Mouse (Mus musculus) ovary, postnatal 10 days (tissue): ENCODE measurements around the gene Dhx16.
"Not testable (repeated sequence)": the region's sequence is repeated elsewhere in the genome, so short reads cannot be mapped to it uniquely, and the experiment has no call there.

ENCODE experiments used
- DNase-seq: peaks from one replicate; pipeline ENCODE4 v3.0.0; 2022; ENCODE audit warnings: low spot score

Dhx16 gene

DNA sequence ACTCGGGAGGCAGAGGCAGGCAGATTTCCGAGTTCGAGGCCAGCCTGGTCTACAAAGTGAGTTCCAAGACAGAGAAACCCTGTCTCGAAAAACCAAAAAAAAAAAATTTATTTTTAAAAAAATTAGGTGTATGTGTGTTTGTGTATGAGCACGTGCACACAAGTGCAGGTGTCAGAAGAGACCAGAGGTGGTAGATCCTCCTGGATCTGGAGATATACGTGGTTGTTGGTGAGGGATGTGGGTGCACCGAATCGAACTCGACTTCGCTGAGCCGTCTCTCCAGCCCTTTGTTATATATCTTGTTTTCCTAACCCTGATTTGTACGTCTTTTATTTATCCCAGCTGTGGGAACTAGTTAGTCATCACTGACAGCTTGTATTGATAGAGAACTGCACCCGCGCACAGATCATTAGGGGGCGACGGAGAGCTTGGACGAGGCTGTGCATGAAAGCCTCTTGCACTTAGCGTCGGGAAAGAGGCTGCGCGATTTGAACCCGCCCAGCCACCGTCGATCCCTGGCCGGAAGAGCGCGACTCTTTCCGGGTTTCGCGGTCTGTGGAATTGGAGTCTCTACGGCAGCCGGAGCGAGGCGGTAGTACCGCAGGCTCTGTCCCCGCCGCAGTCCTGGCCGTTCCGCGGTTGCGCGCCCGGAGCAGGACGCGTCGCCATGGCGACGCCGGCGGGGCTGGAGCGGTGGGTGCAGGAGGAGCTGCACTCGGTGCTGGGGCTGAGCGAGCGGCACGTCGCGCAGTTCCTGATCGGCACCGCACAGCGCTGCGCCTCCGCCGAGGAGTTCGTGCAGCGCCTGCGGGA lies at the start of gene Dhx16:
Gene Dhx16, plus strand, starts transcription at position 575 of the 813 bp plus-strand sequence.
- peak; percentile 69 for DNase-seq

DNA sequence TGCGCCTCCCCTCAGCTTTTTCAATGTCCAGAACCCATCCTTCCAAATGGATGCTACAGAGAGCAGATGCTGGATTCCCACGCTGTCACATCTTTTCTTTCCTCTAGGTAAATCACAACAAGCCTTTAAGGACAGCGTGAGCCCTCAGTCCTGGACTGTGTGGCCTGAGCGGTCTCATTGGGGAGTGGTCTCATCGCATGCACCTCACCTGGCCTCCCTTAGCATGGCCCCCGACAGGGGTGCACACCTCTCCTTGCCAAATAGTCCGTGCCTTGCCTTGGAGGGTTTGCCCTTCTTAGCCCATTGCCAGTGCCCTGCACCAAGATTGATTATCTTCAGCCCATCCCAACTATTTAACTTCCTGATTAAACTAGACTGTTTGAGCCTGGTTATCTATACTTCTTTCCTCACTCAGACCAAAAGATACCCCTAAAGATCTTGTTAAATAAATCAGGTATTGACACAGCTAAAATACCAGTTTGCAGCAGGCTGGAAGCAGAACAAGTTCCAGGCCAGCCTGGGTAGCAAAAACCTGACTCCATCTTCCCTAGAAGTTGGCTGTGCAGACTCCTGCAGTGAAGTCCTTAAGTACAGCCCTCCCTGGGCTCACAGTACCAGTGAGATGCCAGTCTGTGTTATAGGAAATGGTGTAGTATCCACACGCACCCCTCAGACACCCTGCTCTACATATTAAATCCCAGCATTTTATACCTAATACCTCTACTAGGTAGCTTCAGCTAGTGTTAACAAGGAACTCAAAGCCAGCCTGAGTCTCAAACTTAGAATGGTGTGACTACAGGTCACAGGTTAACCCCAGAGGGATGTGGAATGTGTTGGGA lies 47.0 kb upstream of the Dhx16 start:
- no peak for DNase-seq

DNA sequence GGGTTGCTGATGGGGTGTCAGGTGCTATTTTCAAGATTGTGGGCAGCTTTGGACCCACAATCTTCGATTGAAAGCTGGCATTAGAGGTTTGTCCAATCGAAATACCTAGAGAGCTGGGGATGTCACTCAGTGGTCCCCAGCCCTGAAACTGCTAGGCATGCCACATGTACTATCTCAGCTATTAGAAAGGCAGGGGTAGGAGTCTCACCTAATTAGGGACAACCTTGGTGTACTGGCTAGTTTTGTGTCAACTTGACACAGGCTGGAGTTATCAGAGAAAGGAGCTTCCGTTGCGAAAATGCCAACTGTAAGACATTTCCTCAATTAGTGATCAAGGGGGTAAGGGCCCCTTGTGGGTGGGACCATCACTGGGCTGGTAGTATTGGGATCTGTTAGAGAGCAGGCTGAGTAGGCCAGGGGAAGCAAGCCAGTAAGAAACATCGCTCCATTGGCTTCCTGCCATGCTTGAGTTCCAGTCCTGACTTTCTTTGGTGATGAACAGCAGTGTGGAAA lies 46.3 kb upstream of the Dhx16 start:
- DNase-seq = no peak

DNA sequence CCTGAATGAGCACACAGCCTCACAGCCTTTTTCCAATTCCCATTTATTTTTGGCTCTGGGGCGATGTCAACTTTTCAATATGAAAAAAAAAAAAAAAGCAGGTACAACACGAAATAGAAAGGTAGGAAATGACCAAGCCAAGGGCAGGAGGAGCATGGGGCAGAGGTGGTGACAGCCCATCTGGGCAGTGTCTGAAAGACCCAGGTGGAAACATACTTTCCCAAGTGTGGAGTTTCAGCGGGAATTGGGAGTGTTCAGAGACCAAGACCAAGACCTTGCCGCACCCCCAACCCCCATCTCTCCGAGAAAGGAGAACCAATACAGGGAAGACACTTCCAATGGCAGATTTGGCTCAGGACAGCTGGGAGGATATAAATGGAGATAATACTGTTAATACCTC lies 45.7 kb upstream of the Dhx16 start:
- DNase-seq = no peak

DNA sequence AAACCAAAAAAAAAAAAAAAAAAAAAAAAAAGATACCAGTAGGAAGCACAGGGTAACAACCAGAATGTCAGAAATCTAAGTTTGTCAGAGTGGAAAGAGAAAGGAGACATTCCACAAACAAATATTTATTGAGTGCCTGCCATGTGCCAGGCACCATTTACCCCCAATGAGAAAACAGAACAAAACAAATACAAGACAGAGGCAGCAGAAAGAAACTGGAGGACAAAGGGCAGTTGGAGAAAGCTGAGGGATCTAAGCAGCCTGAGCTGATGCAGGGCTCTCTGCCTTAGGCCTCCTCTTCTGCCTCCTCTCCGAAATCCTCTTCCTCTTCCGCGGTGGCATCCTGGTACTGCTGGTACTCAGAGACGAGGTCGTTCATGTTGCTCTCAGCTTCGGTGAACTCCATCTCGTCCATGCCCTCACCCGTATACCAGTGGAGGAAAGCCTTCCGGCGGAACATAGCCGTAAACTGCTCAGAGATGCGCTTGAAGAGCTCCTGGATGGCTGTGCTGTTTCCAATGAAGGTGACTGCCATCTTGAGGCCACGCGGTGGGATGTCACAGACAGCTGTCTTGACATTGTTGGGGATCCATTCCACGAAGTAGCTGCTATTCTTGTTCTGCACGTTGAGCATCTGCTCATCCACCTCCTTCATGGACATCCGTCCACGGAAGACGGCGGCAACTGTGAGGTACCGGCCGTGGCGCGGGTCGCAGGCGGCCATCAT lies 44.8 kb upstream of the Dhx16 start:
- DNase-seq = no peak

DNA sequence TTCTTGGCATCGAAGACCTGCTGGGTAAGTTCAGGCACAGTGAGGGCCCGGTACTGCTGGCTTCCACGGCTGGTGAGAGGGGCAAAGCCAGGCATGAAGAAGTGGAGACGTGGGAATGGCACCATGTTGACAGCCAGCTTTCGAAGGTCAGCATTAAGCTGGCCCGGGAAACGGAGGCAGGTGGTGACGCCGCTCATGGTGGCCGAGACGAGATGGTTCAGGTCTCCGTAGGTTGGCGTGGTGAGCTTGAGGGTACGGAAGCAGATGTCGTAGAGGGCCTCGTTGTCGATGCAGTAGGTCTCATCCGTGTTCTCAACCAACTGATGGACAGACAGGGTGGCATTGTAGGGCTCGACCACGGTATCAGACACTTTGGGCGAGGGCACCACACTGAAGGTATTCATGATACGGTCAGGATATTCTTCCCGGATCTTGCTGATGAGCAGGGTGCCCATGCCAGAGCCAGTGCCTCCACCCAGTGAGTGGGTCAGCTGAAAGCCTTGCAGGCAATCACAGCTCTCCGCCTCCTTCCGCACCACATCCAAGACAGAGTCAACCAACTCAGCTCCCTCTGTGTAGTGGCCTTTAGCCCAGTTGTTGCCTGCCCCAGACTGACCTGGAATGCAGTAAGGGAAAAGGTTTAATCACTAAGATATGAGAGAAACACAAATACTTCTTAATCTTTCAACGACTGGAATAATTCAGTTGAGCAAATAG lies 44.0 kb upstream of the Dhx16 start:
- no peak for DNase-seq

DNA sequence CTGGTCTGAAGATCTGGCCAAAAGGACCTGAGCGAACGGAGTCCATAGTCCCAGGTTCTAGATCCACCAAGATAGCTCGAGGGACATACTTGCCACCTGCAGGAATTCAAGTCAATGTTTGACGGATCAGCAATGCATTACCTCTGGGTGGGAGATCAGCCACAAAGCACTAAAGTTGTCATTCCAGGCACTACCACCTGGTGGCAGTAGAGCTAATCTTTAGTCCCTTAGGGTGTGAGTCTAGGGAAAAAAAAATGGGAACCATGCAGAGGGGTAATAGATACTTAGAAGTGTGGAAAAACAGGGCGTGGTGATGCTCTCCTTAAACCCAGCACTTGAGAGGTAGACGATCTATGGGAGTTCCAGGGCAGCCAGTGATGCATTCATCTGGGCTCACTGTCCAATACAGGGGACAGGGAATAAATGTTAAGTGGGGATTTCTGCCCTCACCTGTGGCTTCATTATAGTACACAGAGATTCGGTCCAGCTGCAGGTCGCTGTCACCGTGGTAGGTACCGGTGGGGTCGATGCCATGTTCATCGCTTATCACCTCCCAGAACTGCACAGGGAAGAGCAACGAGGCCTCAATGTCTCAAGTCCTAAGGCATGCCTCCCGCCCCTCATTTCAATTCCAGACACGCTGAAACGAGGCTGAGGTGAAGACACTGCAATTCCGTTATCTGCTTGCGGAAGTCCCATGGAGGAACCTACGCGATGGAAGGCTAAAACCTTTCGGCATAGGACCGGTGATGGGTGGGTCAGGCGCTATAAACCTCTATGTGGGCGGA lies 43.2 kb upstream of the Dhx16 start:
- no peak for DNase-seq

DNA sequence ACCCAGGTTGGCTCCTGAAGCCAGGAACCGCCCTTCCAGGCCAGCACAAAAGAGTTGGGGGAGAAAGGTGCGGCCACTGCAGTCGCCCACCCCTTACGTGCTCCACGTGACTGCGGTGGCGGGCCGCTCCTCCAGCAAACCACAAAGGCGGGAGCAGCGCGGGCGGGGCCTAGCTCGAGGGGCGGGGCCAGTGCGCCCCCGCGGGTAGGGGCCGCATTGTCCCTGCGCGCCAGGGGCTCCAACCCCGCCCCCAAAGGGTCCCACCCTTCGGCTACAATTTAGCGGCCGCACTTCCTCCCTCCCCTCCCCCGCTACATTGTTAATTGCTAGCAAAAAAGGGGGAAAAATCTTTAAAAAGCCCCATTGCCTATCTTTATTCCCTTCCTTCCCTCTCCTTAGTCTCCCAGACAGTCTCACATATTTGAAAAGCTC lies 42.6 kb upstream of the Dhx16 start:
- DNase-seq = peak; percentile 70

DNA sequence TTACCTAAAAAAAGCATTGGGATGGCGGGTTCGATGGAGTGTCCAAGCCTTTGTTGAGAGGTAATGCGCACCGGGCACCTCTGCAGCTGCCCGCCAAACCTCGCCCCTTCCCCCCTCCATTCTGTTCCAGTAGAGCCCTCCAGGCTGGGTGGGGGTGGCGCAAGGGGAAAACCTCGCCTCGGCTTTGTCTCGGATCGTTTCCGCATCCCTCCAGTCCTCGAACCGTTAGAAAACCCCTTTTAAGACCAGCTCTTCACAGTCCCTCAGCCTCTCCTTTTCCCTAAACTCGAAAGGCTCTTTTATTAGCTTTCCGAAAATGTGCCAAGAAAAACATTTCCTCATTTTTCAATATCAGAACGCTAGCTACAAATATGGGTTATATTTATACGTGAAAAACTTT lies 42.1 kb upstream of the Dhx16 start:
- DNase-seq = no peak

DNA sequence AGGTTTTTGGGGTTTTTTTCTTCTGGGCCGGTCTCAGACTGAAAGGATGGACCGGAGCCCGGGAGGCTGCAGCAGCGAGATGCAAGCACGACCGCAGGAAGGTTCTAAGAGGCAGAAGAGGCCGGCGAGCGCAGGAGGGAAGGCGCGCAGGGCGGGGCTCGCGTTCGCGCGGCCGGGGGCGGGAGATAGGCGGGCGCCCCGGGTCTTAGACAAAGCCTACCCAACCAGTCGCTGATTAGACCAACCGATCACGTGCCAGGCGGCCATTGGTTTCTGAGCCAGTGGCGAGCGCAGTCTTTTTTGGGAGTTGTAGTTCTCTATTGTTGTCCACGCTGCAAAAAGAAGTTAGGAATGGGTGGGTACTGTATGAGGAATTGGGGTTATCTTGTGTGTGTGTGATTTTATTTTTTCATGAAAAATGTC lies 41.5 kb upstream of the Dhx16 start, which contains the start of gene Tubb5:
Gene Tubb5, minus strand, starts transcription at position 185 of the 423 bp plus-strand sequence.
- DNase-seq = peak; percentile 90

DNA sequence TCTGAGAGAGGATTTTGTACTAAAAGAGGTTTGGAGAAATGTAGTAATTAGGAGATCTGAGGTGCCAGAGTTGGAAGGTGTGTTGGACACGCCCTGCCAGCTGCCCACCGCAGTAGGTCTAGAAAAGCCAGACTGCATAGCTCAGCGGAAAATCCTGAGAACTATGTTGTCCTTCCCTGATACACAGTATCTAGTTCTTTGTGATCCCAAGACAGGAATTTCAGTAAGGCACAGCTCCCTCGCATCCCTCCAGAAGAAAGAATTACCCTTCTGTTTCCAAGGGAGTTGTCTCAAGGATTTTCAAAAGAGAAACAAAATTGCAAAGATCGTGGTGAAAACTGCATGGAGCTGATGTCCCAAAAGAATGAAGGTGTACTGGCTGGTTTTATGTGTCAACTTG lies 41.0 kb upstream of the Dhx16 start:
- DNase-seq = no peak

DNA sequence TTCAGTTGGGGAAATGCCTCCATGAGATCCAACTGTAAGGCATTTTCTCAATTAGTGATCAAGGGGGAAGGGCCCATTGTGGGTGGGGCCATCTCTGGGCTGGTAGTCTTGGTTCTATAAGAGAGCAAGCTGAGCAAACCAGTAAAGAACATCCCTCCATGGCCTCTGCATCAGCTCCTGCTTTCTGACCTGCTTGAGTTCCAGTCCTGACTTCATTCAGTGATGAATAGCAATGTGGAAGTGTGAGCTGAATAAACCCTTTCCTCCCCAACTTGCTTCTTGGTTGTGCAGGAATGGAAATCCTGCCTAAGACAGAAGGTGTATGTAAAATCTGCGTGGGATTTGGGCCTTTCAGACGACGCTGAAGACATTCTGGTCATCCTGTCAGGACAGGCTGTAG lies 40.6 kb upstream of the Dhx16 start:
- DNase-seq = not testable (repeated sequence)

DNA sequence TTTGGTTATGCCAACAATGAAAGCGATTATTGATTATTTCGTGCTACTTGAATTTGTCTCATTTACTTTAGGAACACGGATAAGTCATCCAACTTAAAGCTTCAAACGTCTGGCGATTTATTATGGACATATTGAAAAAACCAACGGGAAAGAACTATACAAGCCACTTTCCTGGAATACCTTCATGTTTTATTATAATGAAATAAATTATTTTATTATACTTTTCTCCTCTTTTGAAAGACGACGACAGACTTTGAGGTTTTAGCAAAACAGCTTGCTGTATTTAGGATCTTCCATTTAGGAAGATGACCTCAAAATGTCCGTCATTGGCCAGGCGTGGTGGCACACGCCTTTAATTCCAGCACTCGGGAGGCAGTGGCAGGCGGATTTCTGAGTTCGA lies 39.1 kb upstream of the Dhx16 start:
- DNase-seq = no peak

DNA sequence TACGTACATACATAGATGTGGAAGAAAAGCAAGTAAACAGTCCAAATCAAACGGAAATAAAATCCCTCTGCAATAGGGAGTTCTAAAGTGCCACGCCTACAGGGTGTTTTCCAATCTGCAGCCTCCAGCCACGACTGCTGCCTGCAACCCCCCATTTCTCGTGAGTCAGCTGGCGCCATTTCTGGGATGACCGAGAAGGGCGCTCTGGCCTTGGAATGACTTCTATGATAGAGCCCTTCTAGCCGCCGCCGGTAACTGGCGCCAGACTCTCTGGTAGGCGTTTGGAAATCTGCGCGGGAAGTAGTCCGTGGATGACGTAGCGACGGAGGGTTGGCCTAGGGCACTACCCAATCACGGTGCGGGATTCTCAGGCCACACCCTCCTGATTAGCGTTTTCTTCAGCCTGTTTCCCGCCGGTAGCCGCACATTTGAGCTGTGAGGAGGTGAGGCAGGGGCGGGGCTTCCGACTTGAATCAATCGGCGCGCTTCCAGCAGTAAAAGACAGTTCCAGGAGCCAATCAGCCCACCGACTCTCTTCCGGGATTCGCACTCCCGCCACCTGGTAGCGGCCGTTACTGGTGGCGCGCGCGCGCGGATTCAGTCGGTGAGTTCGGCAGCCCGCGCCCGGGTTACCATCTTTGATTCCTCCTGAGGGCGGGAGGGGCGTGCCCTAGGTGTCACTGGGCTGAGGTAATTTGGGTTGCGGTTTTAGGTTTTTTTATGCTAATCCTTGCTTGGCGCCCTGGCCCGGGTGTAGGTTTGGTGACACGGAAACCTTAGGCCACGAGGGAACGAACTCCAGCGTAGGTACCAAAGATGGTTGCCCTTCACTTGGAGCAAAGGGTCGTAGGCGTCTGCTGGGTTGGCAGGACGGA lies 38.3 kb upstream of the Dhx16 start, which contains the start of gene Mdc1:
Gene Mdc1, plus strand, starts transcription at position 440 of the 875 bp plus-strand sequence.
- DNase-seq = peak; percentile 93

DNA sequence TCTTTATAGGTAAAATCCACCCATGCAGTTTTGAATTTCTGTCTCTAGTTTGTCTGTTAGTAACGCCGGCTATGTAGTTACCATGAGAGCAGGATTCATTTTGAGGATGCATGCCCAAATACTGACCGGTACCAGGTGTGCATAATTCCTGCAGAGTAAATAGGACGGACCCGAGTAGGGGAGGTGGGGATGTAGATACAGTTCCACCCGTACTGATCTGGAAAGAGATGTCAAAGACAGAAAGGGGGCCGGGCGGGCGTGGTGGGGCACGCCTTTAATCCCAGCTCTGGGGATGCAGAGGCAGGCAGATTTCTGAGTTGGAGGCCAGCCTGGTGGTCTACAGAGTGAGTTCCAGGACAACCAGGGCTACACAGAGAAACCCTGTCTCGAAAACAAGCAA lies 37.6 kb upstream of the Dhx16 start:
- DNase-seq = no peak

DNA sequence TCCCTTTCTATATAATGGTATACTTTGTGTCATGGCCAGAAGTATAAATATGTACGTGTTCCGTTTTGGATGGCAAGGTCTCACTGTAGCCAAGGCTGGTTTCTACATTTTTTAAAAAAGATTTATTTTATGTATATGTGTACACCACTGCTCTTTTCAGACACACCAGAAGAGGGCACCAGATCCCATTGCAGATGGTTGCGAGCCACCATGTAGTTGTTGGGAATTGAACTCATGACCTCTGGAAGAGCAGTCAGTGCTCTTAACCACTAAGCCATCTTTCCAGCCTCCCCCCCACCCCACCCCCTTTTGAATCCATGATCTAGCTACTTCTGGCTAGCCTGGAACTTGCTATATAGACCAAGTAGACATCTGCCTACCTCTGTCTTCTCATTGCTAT lies 36.1 kb upstream of the Dhx16 start:
- no peak for DNase-seq

DNA sequence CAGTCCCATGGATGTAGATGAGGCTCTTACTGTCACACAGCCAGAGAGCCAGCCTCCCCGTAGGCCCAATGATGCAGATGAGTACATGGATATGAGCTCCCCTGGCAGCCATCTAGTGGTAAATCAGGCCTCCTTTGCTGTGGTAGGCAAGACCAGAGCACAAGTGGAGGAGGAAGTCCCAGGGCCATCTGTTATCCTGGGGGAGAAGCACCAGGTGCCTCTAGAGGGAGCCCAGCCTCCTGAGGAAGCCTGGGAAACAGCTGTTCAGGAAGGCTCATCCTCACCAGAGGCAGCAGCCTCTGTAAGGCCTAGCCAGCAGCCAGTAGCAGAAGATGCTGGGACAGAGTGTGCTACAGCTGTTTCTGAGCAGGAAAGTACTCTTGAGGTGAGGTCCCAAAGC lies 31.5 kb upstream of the Dhx16 start:
- DNase-seq = no peak

DNA sequence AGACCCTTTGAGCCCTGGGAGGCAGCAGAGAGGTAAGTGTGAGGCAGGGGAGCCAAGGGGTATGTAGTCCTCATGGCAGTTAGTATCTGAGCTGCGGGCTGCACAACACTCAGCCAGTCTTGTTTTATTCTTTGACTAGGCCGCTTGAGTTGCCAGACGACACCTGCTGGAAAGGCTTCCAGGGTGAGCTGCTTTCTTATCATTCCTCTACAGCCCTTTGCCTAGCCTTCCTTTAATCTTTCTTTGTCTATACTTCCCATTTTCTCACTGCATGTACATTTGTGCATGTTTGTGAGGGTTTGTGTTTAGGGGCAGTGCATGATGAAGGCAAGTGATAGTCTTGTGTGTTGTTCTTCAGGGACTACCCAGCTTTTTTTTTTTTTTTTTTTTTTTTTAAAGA lies 28.6 kb upstream of the Dhx16 start:
- DNase-seq = no peak

DNA sequence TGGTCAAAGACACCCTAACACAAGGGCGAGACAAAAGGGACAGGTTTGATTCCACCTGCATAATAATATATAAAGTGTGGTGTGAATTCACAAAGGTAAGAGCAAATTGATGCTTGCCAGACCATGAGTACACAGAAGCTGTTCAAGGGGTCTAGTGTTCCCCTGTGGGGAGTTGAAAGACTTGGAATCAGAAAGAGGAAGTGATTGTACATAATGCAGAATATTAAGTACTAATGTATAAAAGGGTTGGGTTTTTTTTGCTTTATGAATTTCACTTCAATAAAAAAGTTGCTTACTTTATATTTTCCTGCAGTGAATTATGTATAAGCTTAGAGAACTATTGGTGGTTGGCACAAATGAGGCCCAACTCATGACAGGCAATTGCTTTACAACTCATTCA lies 20.2 kb upstream of the Dhx16 start:
- DNase-seq = no peak

DNA sequence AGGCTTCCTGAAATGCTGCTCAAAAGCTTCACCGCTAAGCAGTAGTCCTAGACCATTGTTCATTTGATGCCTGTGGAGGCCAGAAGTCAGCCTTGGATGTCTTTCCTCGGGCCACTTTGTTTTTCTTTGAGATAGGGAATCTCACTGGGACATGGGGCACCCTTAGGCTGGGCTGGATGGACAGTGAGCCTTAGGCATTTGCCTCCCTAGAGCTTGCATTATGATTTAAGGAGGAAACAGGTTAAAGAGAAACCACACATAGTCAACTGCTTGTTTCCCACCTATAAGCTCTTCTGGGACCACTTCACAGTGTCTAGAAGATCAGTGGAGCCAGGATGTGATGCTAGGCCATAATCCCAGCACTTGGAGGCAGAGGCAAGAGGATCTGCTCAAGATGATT lies 19.8 kb upstream of the Dhx16 start:
- DNase-seq = no peak
